Mouse (Mus musculus) spleen, postnatal 14 days (tissue): ENCODE data around the gene Rpl23a.

Experiments used
- DNase-seq, 2 experiments: peaks; one replicate each; pipeline ENCODE4 v3.0.0; 2021 to 2022; ENCODE audit warnings: low spot score in 2 of 2

Rpl23a gene

GRCm38 (mm10) chr11:78182961-78183844 is at the start of gene Rpl23a:
Gene Rpl23a (minus strand): TSS chr11:78183584.
- peak; percentile 58 to 69 for DNase-seq

DNA sequence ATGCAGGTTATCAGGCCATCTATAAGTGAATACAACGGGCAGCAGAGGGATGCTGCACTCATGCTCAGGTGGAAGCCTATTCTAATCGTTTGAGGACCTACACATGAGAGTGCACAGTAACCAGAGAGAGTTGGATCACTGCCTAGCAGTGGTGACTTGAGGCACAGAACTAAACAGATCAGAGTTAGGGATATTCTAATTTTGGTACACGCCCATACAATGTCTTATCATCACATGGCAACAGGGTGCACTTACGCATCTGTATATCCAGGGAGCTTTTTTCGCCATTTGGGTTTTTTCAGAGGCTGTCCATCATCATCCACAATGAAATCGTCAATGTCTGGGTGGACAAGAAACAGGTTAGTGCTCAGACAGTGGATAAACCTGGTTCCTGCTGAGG is 48.1 kb upstream of the Rpl23a start:
- no peak for DNase-seq

DNA sequence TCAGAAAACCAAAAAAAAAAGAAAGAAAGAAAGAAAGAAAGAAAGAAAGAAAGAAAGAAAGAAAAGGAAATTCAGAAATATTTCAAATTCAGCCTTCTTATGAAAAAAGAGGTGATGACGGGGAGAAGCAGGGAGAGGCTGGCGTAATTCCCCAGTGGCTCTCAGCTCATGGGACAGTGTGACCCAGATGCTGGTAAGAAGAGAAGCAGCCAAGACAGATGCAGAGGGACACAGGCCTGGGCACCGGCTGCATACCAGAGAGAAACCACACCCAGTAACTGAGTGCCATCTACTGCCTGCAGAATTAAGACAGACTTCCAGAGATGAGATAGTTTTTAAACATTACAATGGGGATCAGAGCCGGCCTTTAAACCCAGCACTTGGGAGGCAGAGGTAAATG is 40.2 kb upstream of the Rpl23a start:
- DNase-seq: no peak

DNA sequence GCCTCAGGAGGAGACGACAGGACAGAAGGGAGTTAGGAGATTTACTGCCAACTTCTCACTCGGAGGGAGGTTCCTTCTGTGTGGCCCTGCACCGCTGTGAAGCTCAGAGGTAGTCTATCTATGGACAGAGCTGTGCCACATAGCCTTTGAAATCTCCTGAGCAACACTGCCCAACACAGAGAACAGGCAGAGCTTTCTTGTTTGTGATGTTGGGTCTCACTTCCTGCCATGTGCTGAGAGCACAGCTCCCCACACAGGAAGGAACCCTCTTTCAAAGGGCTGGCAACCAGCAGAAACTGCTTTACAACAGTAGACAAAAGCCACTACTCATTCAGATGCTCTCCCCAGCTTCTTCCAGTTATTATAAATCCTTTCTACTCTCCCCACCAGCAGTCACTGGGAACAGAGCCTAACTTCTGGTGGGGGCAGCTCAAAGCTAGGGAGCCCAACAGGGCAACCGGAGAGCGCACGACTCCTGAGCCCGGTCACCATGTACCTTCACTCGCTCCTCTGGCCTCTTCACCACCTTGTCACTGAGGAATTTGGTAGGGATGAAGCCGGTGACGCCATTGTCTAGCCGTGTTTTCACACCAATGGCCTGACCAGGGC is 32.4 kb upstream of the Rpl23a start:
- no peak for DNase-seq

DNA sequence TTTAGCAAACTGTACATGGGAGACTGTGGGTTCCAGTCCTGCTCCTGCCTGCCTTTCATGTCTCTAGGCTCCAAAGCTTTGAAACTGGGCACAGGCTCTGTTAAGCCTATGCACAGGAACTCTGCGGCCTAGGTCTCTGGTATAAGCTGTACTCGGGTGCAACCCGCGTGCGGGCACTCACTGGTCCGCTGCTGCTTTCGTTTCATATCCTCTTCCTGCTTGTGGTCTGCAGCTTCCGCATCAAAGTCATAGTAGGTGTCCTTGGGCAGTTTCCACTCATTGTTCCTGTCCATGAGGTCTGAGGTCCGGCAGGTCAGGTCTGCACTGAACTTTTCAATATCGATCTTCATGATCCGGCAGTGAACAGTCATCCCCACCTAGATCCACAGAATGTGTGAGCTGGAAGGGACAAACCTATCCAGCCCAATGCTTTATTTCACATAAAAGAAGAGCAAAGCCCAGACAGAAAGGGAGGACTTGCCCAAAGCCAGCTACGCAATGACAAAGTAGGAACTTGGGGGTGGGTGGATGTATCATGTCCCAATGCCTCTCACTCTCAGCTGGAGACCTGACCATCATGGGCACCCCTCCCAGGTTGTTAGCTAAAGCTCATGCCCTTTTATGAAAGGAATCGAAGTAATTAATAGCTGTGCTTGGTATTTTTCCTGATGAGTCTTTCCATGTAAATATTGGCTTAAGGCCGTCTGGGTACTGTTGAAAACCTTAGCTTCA is 29.9 kb upstream of the Rpl23a start:
- peak in 1 of 2 experiments; percentile 30 for DNase-seq

DNA sequence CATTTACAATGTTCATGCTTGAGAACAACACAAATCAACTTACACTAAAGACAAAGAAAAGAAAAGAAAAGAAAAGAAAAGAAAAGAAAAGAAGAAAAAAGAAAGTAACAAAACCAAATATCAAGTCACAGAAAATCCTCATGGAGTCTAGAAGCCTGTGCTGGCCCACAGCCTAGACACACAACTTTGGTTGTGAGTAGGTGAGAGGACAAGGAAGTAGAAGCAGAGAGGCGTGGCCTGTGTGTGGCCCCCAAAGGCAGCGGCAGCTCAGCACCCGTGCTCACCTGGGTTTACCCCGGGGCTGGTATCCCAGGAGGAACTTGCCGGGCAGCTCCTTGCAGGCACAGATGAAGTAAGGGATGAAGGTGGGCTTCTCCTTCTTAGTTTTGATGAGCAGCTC is 28.1 kb upstream of the Rpl23a start:
- DNase-seq: no peak

- no peak for DNase-seq
Observed at GRCm38 (mm10) chr11:78210615-78211014, 27.2 kb upstream of the Rpl23a start.

- no peak for DNase-seq
Observed at GRCm38 (mm10) chr11:78209886-78210285, 26.5 kb upstream of the Rpl23a start.

GRCm38 (mm10) chr11:78207190-78207589 is 23.8 kb upstream of the Rpl23a start:
- no peak for DNase-seq

DNA sequence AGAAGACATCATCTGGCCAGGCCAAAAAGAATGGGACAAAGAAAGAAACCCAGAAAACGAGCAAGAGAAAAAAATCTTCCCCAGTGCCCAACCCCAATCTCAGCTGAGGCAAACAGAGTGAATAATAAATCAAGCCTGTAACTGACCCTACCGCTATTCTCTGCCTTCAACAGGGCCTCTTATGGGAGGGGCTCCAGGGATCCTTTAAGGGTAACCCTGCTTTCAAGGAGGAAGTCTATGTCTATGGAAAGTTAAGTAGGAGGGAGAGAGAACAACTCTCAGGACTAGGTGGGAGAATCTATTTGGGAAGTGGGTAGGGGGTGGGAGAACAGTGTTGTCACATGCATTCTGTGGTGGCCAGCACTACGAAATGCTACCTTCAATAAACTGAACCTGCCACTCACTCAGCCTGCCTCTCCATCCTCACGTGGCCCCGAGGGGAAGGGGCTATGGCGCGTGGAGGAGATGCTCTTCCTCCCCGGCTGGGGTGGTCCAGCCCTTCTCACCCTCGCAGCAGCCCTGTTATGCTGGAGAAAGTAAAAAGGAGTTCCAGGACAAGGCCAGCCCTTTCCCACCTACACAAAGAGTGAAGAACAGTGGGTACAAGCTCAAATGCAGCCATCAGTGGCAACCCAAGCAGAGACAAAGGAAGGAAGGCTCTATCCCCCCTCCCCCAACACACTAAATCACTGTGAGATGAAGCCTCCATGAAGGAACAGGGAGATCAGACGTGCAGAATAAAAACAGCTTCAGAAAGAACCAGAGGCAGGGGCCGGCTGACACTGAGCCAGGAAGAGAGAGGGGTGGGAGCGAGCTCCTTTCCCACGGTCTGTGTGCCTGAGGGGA is 22.2 kb upstream of the Rpl23a start:
- DNase-seq: no peak

GRCm38 (mm10) chr11:78204287-78204686 is 20.9 kb upstream of the Rpl23a start:
- no peak for DNase-seq

DNA sequence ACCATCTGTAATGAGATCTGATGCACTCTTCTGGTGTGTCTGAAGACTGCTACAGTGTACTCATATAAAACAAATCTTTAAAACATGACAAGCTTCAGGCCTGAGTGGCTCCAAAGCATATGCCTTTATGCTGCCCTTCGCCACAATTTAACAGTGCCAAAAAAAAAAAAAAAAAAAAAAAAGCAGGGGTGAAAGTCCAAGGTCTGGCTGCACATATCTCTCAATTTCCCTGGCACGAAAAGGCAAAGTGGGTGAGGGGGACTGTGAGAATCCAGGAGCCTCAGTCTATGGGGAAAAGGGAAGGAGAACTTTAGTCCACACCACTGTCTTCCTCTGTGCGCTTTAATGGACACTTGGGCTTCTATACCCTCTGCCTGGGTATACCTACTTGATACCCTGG is 19.0 kb upstream of the Rpl23a start:
- DNase-seq: no peak

- no peak for DNase-seq
Observed at GRCm38 (mm10) chr11:78195101-78195863, 11.9 kb upstream of the Rpl23a start.

DNA sequence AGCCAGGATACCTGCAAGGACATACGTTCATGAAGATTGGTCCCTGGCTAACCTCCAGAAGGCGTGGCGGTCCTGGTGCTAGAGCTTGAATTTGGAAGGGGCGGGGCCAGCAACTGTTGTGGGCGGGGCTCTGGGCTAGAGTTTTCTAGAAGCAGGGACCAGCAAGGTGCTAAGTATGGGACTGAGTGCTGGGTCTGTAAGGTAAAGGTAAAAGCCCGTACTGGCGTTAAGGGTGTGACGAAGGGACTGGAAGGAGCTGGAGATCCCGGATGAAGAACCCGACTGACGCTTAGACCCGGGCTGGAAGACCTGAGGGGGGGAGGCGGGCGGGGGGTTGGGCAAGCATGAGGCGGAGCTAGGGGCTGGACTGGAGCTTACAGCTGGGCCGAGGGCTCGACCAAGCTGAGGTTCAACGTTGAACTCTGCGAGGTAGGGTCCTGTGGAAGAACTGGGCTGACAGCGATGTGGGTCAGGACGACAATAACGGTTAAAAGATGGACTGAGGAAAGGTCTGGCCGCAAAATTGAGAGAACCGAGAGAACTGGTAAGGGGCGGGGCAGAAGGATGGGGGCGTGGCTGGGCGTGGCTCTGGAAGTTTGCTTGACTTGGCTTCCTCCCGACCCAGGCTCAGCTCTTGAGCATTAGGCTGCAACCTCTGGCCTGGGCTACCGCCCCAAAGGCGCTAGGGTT is 11.2 kb upstream of the Rpl23a start:
- peak; percentile 56 to 70 for DNase-seq

- DNase-seq: no peak
Observed at GRCm38 (mm10) chr11:78193113-78193512, 9.7 kb upstream of the Rpl23a start, which contains the start of gene Proca1. Gene Proca1 (plus strand): TSS chr11:78193392.

- no peak for DNase-seq
Observed at GRCm38 (mm10) chr11:78190041-78190440, 6.7 kb upstream of the Rpl23a start.

- DNase-seq: no peak
Observed at GRCm38 (mm10) chr11:78189234-78190040, 6.1 kb upstream of the Rpl23a start.

- no peak for DNase-seq
Observed at GRCm38 (mm10) chr11:78188331-78189233, 5.2 kb upstream of the Rpl23a start, which contains the start of gene Rab34. Gene Rab34 (plus strand): TSS chr11:78188430.
